Mouse (Mus musculus): ENCODE data around the gene Pfkp.

DNA sequence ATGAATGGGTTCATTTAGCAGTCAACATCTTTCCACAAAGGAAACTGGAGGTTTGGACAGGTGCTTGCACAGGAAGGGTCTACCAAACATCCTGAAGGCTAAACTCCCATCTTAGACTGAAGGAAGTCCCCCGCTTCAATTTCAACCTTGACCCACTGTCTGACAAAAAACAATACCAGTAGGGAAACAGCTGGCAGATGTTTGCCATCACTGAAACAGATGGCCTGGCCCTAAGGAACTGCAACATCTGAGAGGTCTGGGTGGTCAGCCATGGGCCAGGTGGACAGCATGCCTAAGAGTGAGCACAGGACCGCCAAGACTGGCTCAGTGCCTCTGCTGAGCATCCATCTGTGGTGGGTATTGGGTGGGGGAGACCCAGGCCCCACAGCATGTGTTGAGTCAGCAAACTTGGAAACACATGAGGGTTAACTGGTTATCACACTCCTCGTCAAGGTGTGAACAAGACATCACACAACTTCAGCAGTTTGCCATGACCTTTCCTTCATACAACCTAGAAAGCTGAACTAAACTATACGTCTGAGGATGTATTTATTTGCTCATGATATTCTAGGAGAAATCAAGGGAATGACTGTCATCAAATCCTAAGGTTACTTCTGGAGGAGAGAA lies 65.0 kb downstream of the Pfkp start:
- TF ChIP-seq CTCF (IDR thresholded peaks at IDR 0.05; ENCODE audit: insufficient read depth, low read depth, low read length) (no peak), POLR2A (IDR thresholded peaks at IDR 0.05; ENCODE audit: insufficient read depth, low read depth, low read length) (no peak)

Data from olfactory bulb, adult 2 months (tissue).